Mouse (Mus musculus): ENCODE results near the gene Txlng. TPM values are rescaled to one million over a fixed set of nuclear protein-coding genes. Genes with fewer than 3 reads are reported as not detected.
A peak's percentile ranks its signal among the peaks of the same experiment; 100 is the strongest.

Gene Txlng
- polyA plus RNA-seq, 1 experiment from 2014 or later, result 11.8 TPM

DNA sequence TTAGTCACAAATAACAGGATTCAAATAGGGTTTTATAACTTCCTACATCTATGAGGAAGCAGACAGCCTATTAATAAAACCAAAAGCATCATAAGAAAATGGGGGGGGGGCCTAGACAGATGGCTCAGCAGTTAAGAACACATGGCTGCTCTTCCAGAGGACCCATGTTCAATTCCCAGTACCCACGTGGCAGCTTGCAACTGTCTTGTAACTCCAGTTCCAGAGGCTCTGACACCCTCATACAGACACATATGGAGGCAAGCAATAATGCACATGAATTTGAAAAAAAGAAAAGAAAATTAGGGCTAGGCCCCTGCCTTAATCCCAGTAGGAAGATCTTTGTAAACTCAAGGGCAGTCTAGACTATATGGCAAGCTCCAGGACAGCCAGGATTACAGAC is 40.9 kb downstream of the Txlng start:
- H3K27ac ChIP-seq (ENCODE audit: low read depth, low read length), result no peak overlapping the region
- 78% methylated on average over 1 of the region's 1 CpGs for WGBS (ENCODE audit: insufficient replicate concordance)
- no peaks in the 10 kb centered on the region for H3K9me3 ChIP-seq (replicated peaks; ENCODE audit: control insufficient read depth, low read length)
- no peaks in the 10 kb centered on the region for H3K36me3 ChIP-seq (ENCODE audit: control insufficient read depth, insufficient read depth, low read length)
- no peaks in the 10 kb centered on the region for H3K27me3 ChIP-seq (ENCODE audit: control insufficient read depth, insufficient read depth, low read length)
- no peak for ATAC-seq (replicated peaks; ENCODE audit: insufficient number of reproducible peaks, low FRiP score, low TSS enrichment)
- no peak overlapping the region for H3K4me3 ChIP-seq (ENCODE audit: low read depth, low read length)
- no peak overlapping the region for H3K9ac ChIP-seq (ENCODE audit: low read depth, low read length)
- no peak overlapping the region for H3K4me2 ChIP-seq
- H3K4me1 ChIP-seq (ENCODE audit: control insufficient read depth, insufficient read depth, low read length), result no peaks in the 10 kb centered on the region

- Histone ChIP-seq H3K27ac (ENCODE audit: low read depth, low read length) (no peak overlapping the region), H3K36me3 (ENCODE audit: control insufficient read depth, insufficient read depth, low read length) (no peaks in the 10 kb centered on the region), H3K4me1 (ENCODE audit: control insufficient read depth, insufficient read depth, low read length) (no peaks in the 10 kb centered on the region), H3K9me3 (replicated peaks; ENCODE audit: control insufficient read depth, low read length) (no peaks in the 10 kb centered on the region), H3K27me3 (ENCODE audit: control insufficient read depth, insufficient read depth, low read length) (no peaks in the 10 kb centered on the region), H3K4me2 (no peak overlapping the region), H3K4me3 (ENCODE audit: low read depth, low read length) (no peak overlapping the region), H3K9ac (ENCODE audit: low read depth, low read length) (no peak overlapping the region)
- WGBS (ENCODE audit: insufficient replicate concordance), result 88% methylated on average over 1 of the region's 1 CpGs
- ATAC-seq (replicated peaks; ENCODE audit: insufficient number of reproducible peaks, low FRiP score, low TSS enrichment), result no peak
Observed at GRCm38 (mm10) chrX:162770726-162771125, 58.5 kb downstream of the Txlng start.

- peak overlapping the region; percentile 84 for H3K9ac ChIP-seq (ENCODE audit: low read depth, low read length)
- no peak overlapping the region for H3K27ac ChIP-seq (ENCODE audit: low read depth, low read length)
- H3K4me1 ChIP-seq (ENCODE audit: control insufficient read depth, insufficient read depth, low read length), result no peaks in the 10 kb centered on the region
- WGBS (ENCODE audit: insufficient replicate concordance), result 39% methylated on average over 9 of the region's 9 CpGs
- peak overlapping the region; percentile 62 for H3K4me2 ChIP-seq
- no peaks in the 10 kb centered on the region for H3K27me3 ChIP-seq (ENCODE audit: control insufficient read depth, insufficient read depth, low read length)
- peak overlapping the region; percentile 71 for H3K4me3 ChIP-seq (ENCODE audit: low read depth, low read length)
- ATAC-seq (replicated peaks; ENCODE audit: insufficient number of reproducible peaks, low FRiP score, low TSS enrichment), result no peak
- H3K9me3 ChIP-seq (replicated peaks; ENCODE audit: control insufficient read depth, low read length), result no peaks in the 10 kb centered on the region
- no peaks in the 10 kb centered on the region for H3K36me3 ChIP-seq (ENCODE audit: control insufficient read depth, insufficient read depth, low read length)
Observed at GRCm38 (mm10) chrX:162761716-162762395, 67.4 kb downstream of the Txlng start.

GRCm38 (mm10) chrX:162760958-162761515 is 68.2 kb downstream of the Txlng start:
- peak overlapping the region; percentile 98 for H3K27ac ChIP-seq (ENCODE audit: low read depth, low read length)
- peak overlapping the region; percentile 62 for H3K4me2 ChIP-seq
- peak overlapping the region; percentile 71 for H3K4me3 ChIP-seq (ENCODE audit: low read depth, low read length)
- H3K9me3 ChIP-seq (replicated peaks; ENCODE audit: control insufficient read depth, low read length), result no peaks in the 10 kb centered on the region
- peak; percentile 21; the same call in 1 of the 2 replicates for ATAC-seq (replicated peaks; ENCODE audit: insufficient number of reproducible peaks, low FRiP score, low TSS enrichment)
- no peaks in the 10 kb centered on the region for H3K36me3 ChIP-seq (ENCODE audit: control insufficient read depth, insufficient read depth, low read length)
- no peaks in the 10 kb centered on the region for H3K27me3 ChIP-seq (ENCODE audit: control insufficient read depth, insufficient read depth, low read length)
- H3K4me1 ChIP-seq (ENCODE audit: control insufficient read depth, insufficient read depth, low read length), result no peaks in the 10 kb centered on the region
- peak overlapping the region; percentile 84 for H3K9ac ChIP-seq (ENCODE audit: low read depth, low read length)
- WGBS (ENCODE audit: insufficient replicate concordance), result 16% methylated on average over 40 of the region's 50 CpGs

DNA sequence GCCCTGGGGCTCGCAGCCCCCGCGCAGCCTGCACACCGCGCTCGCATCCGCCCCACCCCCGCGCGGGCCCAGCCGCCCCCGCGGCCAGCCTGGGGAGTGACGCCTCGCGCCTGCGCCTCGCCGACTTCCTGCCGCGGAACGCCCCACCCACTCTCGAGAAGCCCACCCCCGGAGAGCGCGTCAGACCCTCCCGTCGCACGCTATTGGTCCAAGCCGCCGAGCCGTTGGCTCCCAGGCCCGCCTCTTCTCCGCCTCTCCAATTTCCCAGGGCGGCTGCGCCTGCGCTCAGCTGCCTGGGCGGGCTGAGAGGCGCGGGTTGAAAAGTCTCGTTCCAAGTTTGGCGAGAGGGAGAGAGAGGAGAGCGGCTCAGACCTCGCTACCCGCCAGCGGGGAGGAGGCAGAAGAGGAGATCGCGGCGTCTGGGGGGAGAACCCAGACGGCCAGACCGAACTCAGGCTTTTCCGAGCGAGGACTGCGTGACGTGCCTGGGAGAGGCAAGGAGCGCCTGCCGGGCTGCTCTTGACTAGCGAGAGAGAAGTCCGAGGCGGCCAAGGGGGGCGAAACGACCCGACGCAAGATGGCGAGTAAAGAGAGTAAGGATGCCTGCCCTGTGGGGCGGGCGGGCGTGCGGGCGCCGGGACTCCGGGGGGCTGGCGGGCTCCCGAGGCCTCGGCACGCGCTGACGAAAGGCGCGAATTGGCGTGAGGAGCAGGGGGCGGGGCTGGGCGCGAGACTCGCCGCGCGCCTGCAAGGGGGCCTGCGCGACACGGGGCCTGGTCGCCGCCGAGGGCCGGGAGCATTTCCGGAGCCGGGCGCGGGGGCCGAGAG is 68.9 kb downstream of the Txlng start, which contains the start of gene Rbbp7:
Gene Rbbp7 (plus strand): TSS at position 288 of the 828 bp plus-strand sequence.
- Histone ChIP-seq H3K9me3 (replicated peaks; ENCODE audit: control insufficient read depth, low read length) (no peaks in the 10 kb centered on the region), H3K27ac (ENCODE audit: low read depth, low read length) (peak within 1 kb of the TSS; percentile 98), H3K9ac (ENCODE audit: low read depth, low read length) (peak within 1 kb of the TSS; percentile 84), H3K4me2 (peak within 1 kb of the TSS; percentile 62), H3K4me1 (ENCODE audit: control insufficient read depth, insufficient read depth, low read length) (no peaks in the 10 kb centered on the region), H3K4me3 (ENCODE audit: low read depth, low read length) (peak within 1 kb of the TSS; percentile 71), H3K27me3 (ENCODE audit: control insufficient read depth, insufficient read depth, low read length) (no peaks in the 10 kb centered on the region), H3K36me3 (ENCODE audit: control insufficient read depth, insufficient read depth, low read length) (no peaks in the 10 kb centered on the region)
- peak; percentile 97 for ATAC-seq (replicated peaks; ENCODE audit: insufficient number of reproducible peaks, low FRiP score, low TSS enrichment)
- WGBS (ENCODE audit: insufficient replicate concordance), result 15% methylated on average over 58 of the region's 100 CpGs

- no peaks in the 10 kb centered on the region for H3K4me1 ChIP-seq (ENCODE audit: control insufficient read depth, insufficient read depth, low read length)
- H3K27me3 ChIP-seq (ENCODE audit: control insufficient read depth, insufficient read depth, low read length), result no peaks in the 10 kb centered on the region
- H3K9me3 ChIP-seq (replicated peaks; ENCODE audit: control insufficient read depth, low read length), result no peaks in the 10 kb centered on the region
- ATAC-seq (replicated peaks; ENCODE audit: insufficient number of reproducible peaks, low FRiP score, low TSS enrichment), result no peak
- H3K9ac ChIP-seq (ENCODE audit: low read depth, low read length), result peak overlapping the region; percentile 68
- H3K4me3 ChIP-seq (ENCODE audit: low read depth, low read length), result peak overlapping the region; percentile 71
- peak overlapping the region; percentile 60 for H3K4me2 ChIP-seq
- peak overlapping the region; percentile 98 for H3K27ac ChIP-seq (ENCODE audit: low read depth, low read length)
- WGBS (ENCODE audit: insufficient replicate concordance), result 21% methylated on average over 27 of the region's 32 CpGs
- no peaks in the 10 kb centered on the region for H3K36me3 ChIP-seq (ENCODE audit: control insufficient read depth, insufficient read depth, low read length)
Observed at GRCm38 (mm10) chrX:162759251-162760114, 69.8 kb downstream of the Txlng start.

GRCm38 (mm10) chrX:162756058-162756457 is 73.2 kb downstream of the Txlng start:
- Histone ChIP-seq H3K36me3 (ENCODE audit: control insufficient read depth, insufficient read depth, low read length) (no peaks in the 10 kb centered on the region), H3K4me2 (no peak overlapping the region), H3K4me3 (ENCODE audit: low read depth, low read length) (no peak overlapping the region), H3K9me3 (replicated peaks; ENCODE audit: control insufficient read depth, low read length) (no peaks in the 10 kb centered on the region), H3K27ac (ENCODE audit: low read depth, low read length) (no peak overlapping the region), H3K4me1 (ENCODE audit: control insufficient read depth, insufficient read depth, low read length) (no peaks in the 10 kb centered on the region), H3K9ac (ENCODE audit: low read depth, low read length) (no peak overlapping the region), H3K27me3 (ENCODE audit: control insufficient read depth, insufficient read depth, low read length) (no peaks in the 10 kb centered on the region)
- 50% methylated on average over 7 of the region's 7 CpGs for WGBS (ENCODE audit: insufficient replicate concordance)
- no peak for ATAC-seq (replicated peaks; ENCODE audit: insufficient number of reproducible peaks, low FRiP score, low TSS enrichment)

GRCm38 (mm10) chrX:162754314-162754713 is 74.9 kb downstream of the Txlng start:
- H3K27ac ChIP-seq (ENCODE audit: low read depth, low read length), result no peak overlapping the region
- ATAC-seq (replicated peaks; ENCODE audit: insufficient number of reproducible peaks, low FRiP score, low TSS enrichment), result no peak
- whole genome bisulfite sequencing (ENCODE audit: insufficient replicate concordance), result 80% methylated on average over 4 of the region's 4 CpGs
- H3K27me3 ChIP-seq (ENCODE audit: control insufficient read depth, insufficient read depth, low read length), result no peaks in the 10 kb centered on the region
- no peak overlapping the region for H3K4me2 ChIP-seq
- H3K4me1 ChIP-seq (ENCODE audit: control insufficient read depth, insufficient read depth, low read length), result no peaks in the 10 kb centered on the region
- no peak overlapping the region for H3K9ac ChIP-seq (ENCODE audit: low read depth, low read length)
- H3K36me3 ChIP-seq (ENCODE audit: control insufficient read depth, insufficient read depth, low read length), result no peaks in the 10 kb centered on the region
- H3K9me3 ChIP-seq (replicated peaks; ENCODE audit: control insufficient read depth, low read length), result no peaks in the 10 kb centered on the region
- no peak overlapping the region for H3K4me3 ChIP-seq (ENCODE audit: low read depth, low read length)
